Mouse (Mus musculus) midbrain, embryonic 14.5 days (tissue): ENCODE measurements at regions not wholly inside any gene's neighbourhood (a gene's known extent, or its start where the extent isn't known, plus 50 kb on each side); places are given as distances from the start of the nearest gene placed in this dataset. TPM values are rescaled to one million over a fixed set of nuclear protein-coding genes. Genes with fewer than 3 reads are reported as not detected.

Experiments
- ATAC-seq: fragments of 200-750 bp; cut with Nextera tagmentation; 2 replicates; pipeline ENCODE4 v1.8.0; 2017; ENCODE audit warnings: moderate number of reproducible peaks, moderate library complexity; ENCODE audit not compliant: low FRiP score, low TSS enrichment
- DNase-seq: peaks from one replicate; pipeline ENCODE4 v3.0.0-alpha.2; 2015
- H3K27ac ChIP-seq: fragments of 300-500 bp; sonication (generic); replicated peaks from 2 replicates; pipeline ENCODE4 v1.5.1; 2014; ENCODE audit warnings: mild to moderate bottlenecking, low read depth, low read length, moderate library complexity
- H3K27me3 ChIP-seq: fragments of 300-500 bp; sonication (generic); 2 replicates; pipeline ENCODE4 v1.6.1; 2014; ENCODE audit warnings: low read length, control low read depth, mixed read lengths; ENCODE audit not compliant: control insufficient read depth, insufficient read depth
- H3K36me3 ChIP-seq: fragments of 300-500 bp; sonication (generic); 2 replicates; pipeline ENCODE4 v1.6.1; 2014; ENCODE audit warnings: low read length, control low read depth; ENCODE audit not compliant: control insufficient read depth, insufficient read depth
- H3K4me1 ChIP-seq: fragments of 300-500 bp; sonication (generic); 2 replicates; pipeline ENCODE4 v1.6.1; 2014; ENCODE audit warnings: mild to moderate bottlenecking, antibody characterized with exemption, low read length, control low read depth; ENCODE audit not compliant: control insufficient read depth, insufficient read depth
- H3K4me2 ChIP-seq: fragments of 300-500 bp; sonication (generic); 2 replicates; pipeline ENCODE4 v1.6.1; 2014; ENCODE audit warnings: mild to moderate bottlenecking, low read length, moderate library complexity
- H3K4me3 ChIP-seq: fragments of 300-500 bp; sonication (generic); replicated peaks from 2 replicates; pipeline ENCODE4 v1.5.1; 2014; ENCODE audit warnings: low read depth, low read length
- H3K9ac ChIP-seq: fragments of 300-500 bp; sonication (generic); replicated peaks from 2 replicates; pipeline ENCODE4 v1.6.1; 2014; ENCODE audit warnings: mild to moderate bottlenecking, low read length, moderate library complexity
- H3K9me3 ChIP-seq: fragments of 300-500 bp; sonication (generic); 2 replicates; pipeline ENCODE4 v1.6.1; 2016; ENCODE audit warnings: low read length, control low read depth, mixed read lengths; ENCODE audit not compliant: control insufficient read depth
- microRNA-seq: library from miRNA; unstranded; fragments of <30 nt; microRNA quantifications from one replicate; pipeline ENCODE4, GENCODE M21; 2016

DNA sequence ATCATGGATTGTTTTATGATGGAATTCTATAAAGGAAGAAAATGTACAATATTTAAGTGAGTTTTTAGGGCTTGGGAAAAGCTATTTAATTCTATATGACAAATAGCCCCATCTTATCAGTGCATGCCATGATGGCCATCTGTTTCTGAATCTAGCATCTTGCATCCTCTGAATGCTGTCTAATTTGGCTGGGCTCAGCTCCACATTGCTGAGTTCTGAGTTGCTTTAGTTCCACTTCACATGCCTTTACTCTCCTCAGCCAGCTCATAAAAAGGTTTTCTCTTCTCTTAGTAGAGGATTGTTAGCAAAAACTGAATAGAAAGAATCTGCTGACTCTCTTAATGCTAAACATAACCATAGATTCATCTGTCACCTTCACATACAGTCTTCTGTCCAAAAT lies 1063.4 kb downstream of the Sorcs1 start:
- Histone ChIP-seq H3K4me3 (no peak overlapping the region), H3K27ac (no peak overlapping the region), H3K4me2 (no peak overlapping the region), H3K9me3 (no peaks in the 10 kb centered on the region), H3K4me1 (no peaks in the 10 kb centered on the region), H3K27me3 (no peaks in the 10 kb centered on the region), H3K9ac (no peak overlapping the region), H3K36me3 (no peaks in the 10 kb centered on the region)
- DNase-seq (no peak), ATAC-seq (no peak)

Small RNA genes lying in the stretch of these regions (microRNA-seq; reads per million reads assigned to microRNA genes)
- not detected for gene Gm27935
